Mouse (Mus musculus) MEL (cell line): Measurements from ENCODE around the gene Ston2.

Source experiments
- CTCF ChIP-seq, 3 experiments: IDR thresholded peaks in 2 of 3; conservative IDR thresholded peaks in 1 of 3; 2 replicates each; pipeline ENCODE4 v1.5.1; 2011 to 2012; ENCODE audit warnings: low read length in 3 of 3, low read depth in 2 of 3, mild to moderate bottlenecking in 2 of 3, improper control_type of control experiment in 1 of 3, inconsistent platforms in 1 of 3, mixed read lengths in 1 of 3, moderate library complexity in 1 of 3; ENCODE audit not compliant: control insufficient read depth in 1 of 3, insufficient read depth in 1 of 3, poor library complexity in 1 of 3, severe bottlenecking in 1 of 3
- EP300 ChIP-seq, 2 experiments: IDR thresholded peaks; 2 replicates each; pipeline ENCODE4 v1.6.1; 2011; ENCODE audit warnings: improper control_type of control experiment in 2 of 2, low read length in 2 of 2, low read depth in 1 of 2, mild to moderate bottlenecking in 1 of 2
- GATA1 ChIP-seq: IDR thresholded peaks from 2 replicates; pipeline ENCODE4 v1.6.1; 2011; ENCODE audit warnings: low read depth, low read length, improper control_type of control experiment
- JUND ChIP-seq: IDR thresholded peaks from 2 replicates; pipeline ENCODE4 v1.6.1; 2011; ENCODE audit warnings: low read depth, mild to moderate bottlenecking, improper control_type of control experiment, low read length
- POLR2A ChIP-seq, 2 experiments: IDR thresholded peaks; 2 replicates each; pipeline ENCODE4 v1.6.1; 2011 to 2012; ENCODE audit warnings: low read length in 2 of 2, mild to moderate bottlenecking in 2 of 2, control low read depth in 1 of 2, improper control_type of control experiment in 1 of 2, low read depth in 1 of 2, moderate library complexity in 1 of 2; ENCODE audit not compliant: control insufficient read depth in 1 of 2, insufficient read depth in 1 of 2, poor library complexity in 1 of 2
- RCOR1 ChIP-seq: IDR thresholded peaks from 2 replicates; pipeline ENCODE4 v1.6.1; 2012; ENCODE audit warnings: low read depth, mild to moderate bottlenecking, inconsistent platforms, low read length, improper control_type of control experiment
- TCF12 ChIP-seq: IDR thresholded peaks from 2 replicates; pipeline ENCODE4 v1.6.1; 2014; ENCODE audit warnings: low read depth, mild to moderate bottlenecking, inconsistent platforms, low read length, improper control_type of control experiment, moderate library complexity
- UBTF ChIP-seq: IDR thresholded peaks from 2 replicates; pipeline ENCODE4 v1.6.1; 2012; ENCODE audit warnings: low read depth, mild to moderate bottlenecking, inconsistent platforms, low read length, improper control_type of control experiment, moderate library complexity, borderline replicate concordance; ENCODE audit not compliant: insufficient read depth
- USF2 ChIP-seq, 2 experiments: IDR thresholded peaks; 2 replicates each; pipeline ENCODE4 v1.6.1; 2011 to 2012; ENCODE audit warnings: improper control_type of control experiment in 2 of 2, low read length in 2 of 2, borderline replicate concordance in 1 of 2, inconsistent platforms in 1 of 2, low read depth in 1 of 2, mild to moderate bottlenecking in 1 of 2; ENCODE audit not compliant: insufficient read depth in 1 of 2

DNA sequence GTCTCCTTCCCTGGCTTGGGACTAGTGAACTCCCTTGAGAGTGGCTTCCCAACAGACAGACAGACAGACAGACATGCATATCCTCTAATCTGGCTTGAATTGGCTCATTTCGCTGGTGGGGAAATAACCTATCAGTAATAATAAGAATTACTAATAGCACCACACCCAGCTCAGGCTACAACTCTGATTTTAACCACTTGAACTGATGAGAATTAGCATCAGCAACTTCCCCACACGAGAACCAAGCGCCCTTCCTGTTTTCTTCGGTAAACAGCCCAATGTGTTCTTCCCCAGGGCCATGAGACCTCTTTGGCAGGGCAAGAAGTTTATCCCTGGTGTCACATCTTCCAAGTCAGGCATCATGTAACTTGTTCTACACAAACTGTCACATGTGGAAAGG is 76.5 kb downstream of the Ston2 start:
- no peak for TF ChIP-seq CTCF (IDR thresholded peaks at IDR 0.05 in 2 of 3, conservative IDR thresholded peaks at IDR 0.05 in 1 of 3; ENCODE audit: control insufficient read depth in 1 of 3, insufficient read depth in 1 of 3, low read depth in 2 of 3, low read length in 3 of 3, poor library complexity in 1 of 3, severe bottlenecking in 1 of 3)
- TF ChIP-seq RCOR1: no peak
- TF ChIP-seq JUND: no peak
- no peak for TF ChIP-seq USF2 (IDR thresholded peaks at IDR 0.05; ENCODE audit: borderline replicate concordance in 1 of 2, insufficient read depth in 1 of 2, low read depth in 1 of 2, low read length in 2 of 2)
- no peak for TF ChIP-seq TCF12
- TF ChIP-seq GATA1: no peak
- no peak for TF ChIP-seq UBTF
- TF ChIP-seq POLR2A (IDR thresholded peaks at IDR 0.05; ENCODE audit: control insufficient read depth in 1 of 2, insufficient read depth in 1 of 2, low read depth in 1 of 2, low read length in 2 of 2, poor library complexity in 1 of 2): no peak
- TF ChIP-seq EP300 (IDR thresholded peaks at IDR 0.05; ENCODE audit: low read depth in 1 of 2, low read length in 2 of 2): no peak
